Mouse (Mus musculus) kidney, postnatal 36 days (tissue): ENCODE measurements at regions not wholly inside any gene's neighbourhood (a gene's known extent, or its start where the extent isn't known, plus 50 kb on each side); places are given as distances from the start of the nearest gene placed in this dataset.
A peak's percentile ranks its signal among the peaks of the same experiment; 100 is the strongest.

Source experiments
- DNase-seq, 2 experiments: peaks; one replicate each; pipeline ENCODE4 v3.0.0; 2021 to 2022; ENCODE audit warnings: mixed read lengths in 2 of 2

- DNase-seq: no peak
These were observed 97.7 kb upstream of the Spred1 start for GRCm38 (mm10) chr2:117023436-117023835.

- no peak for DNase-seq
These were observed 94.1 kb upstream of the Spred1 start for GRCm38 (mm10) chr2:117027071-117027470.

- DNase-seq: peak; percentile 25 to 62
These were observed 92.4 kb upstream of the Spred1 start for GRCm38 (mm10) chr2:117028771-117029170.

- DNase-seq: peak; percentile 11 to 21
These were observed 84.8 kb upstream of the Spred1 start for GRCm38 (mm10) chr2:117036197-117036872.

- DNase-seq: no peak
These were observed 81.0 kb upstream of the Spred1 start for GRCm38 (mm10) chr2:117040211-117040610.

GRCm38 (mm10) chr2:117043831-117044230 is 77.3 kb upstream of the Spred1 start:
- DNase-seq: no peak

- DNase-seq: peak in 1 of 2 experiments; percentile 6
These were observed 72.9 kb upstream of the Spred1 start for GRCm38 (mm10) chr2:117048290-117048730.

GRCm38 (mm10) chr2:117050061-117050460 is 71.1 kb upstream of the Spred1 start:
- no peak for DNase-seq

GRCm38 (mm10) chr2:117064126-117064525 is 57.0 kb upstream of the Spred1 start:
- no peak for DNase-seq

- DNase-seq: no peak
These were observed 50.8 kb upstream of the Spred1 start for GRCm38 (mm10) chr2:117070348-117070747.

- DNase-seq: no peak
These were observed 50.1 kb upstream of the Spred1 start for GRCm38 (mm10) chr2:117071098-117071497.
